Mouse (Mus musculus): ENCODE results near the gene Ptch1. TPM values are rescaled to one million over a fixed set of nuclear protein-coding genes. Genes with fewer than 3 reads are reported as not detected.

The Ptch1 gene
- polyA plus RNA-seq, 1 experiment from 2014 or later: 17.5 TPM

GRCm38 (mm10) chr13:63528852-63529251 is 44.5 kb downstream of the Ptch1 start:
- Histone ChIP-seq H3K27ac (replicated peaks) (peak overlapping the region; percentile 54), H3K27me3 (replicated peaks) (no peaks in the 10 kb centered on the region), H3K36me3 (peaks cover 58% of the 10 kb centered on the region), H3K4me1 (peaks cover 61% of the 10 kb centered on the region), H3K9me3 (replicated peaks) (no peaks in the 10 kb centered on the region), H3K4me3 (replicated peaks) (no peak overlapping the region), H3K9ac (replicated peaks) (no peak overlapping the region), H3K4me2 (no peak overlapping the region)
- 0% methylated on average over 2 of the region's 2 CpGs for WGBS
- ATAC-seq (ENCODE audit: low FRiP score): no peak

- H3K9me3 ChIP-seq (replicated peaks): no peaks in the 10 kb centered on the region
- no peaks in the 10 kb centered on the region for H3K27me3 ChIP-seq (replicated peaks)
- H3K4me2 ChIP-seq: no peak overlapping the region
- 0 out of 2 replicates have a peak overlapping the region, but pooled peaks have one; percentile 14 for H3K9ac ChIP-seq (replicated peaks)
- H3K27ac ChIP-seq (replicated peaks): peak overlapping the region; percentile 54
- ATAC-seq (ENCODE audit: low FRiP score): no peak
- H3K4me1 ChIP-seq: peaks cover 61% of the 10 kb centered on the region
- peaks cover 52% of the 10 kb centered on the region for H3K36me3 ChIP-seq
- H3K4me3 ChIP-seq (replicated peaks): no peak overlapping the region
- WGBS: 1% methylated on average over 5 of the region's 5 CpGs
Observed at GRCm38 (mm10) chr13:63528164-63528675, 45.2 kb downstream of the Ptch1 start.

GRCm38 (mm10) chr13:63525571-63526197 is 47.7 kb downstream of the Ptch1 start:
- 0 out of 2 replicates have a peak overlapping the region, but pooled peaks have one; percentile 61 for H3K27ac ChIP-seq (replicated peaks)
- no peak overlapping the region for H3K9ac ChIP-seq (replicated peaks)
- peaks cover 57% of the 10 kb centered on the region for H3K4me1 ChIP-seq
- no peaks in the 10 kb centered on the region for H3K9me3 ChIP-seq (replicated peaks)
- H3K4me2 ChIP-seq: no peak overlapping the region
- no peaks in the 10 kb centered on the region for H3K27me3 ChIP-seq (replicated peaks)
- no peak overlapping the region for H3K4me3 ChIP-seq (replicated peaks)
- WGBS: 21% methylated on average over 11 of the region's 11 CpGs
- no peak; the same call in 1 of the 2 replicates for ATAC-seq (ENCODE audit: low FRiP score)
- H3K36me3 ChIP-seq: peaks cover 50% of the 10 kb centered on the region

- ATAC-seq (ENCODE audit: low FRiP score): 0 out of 2 replicates have a peak, but pooled peaks have one; percentile 16
- H3K4me1 ChIP-seq: peaks cover 51% of the 10 kb centered on the region
- 28% methylated on average over 25 of the region's 25 CpGs for WGBS
- H3K36me3 ChIP-seq: peaks cover 53% of the 10 kb centered on the region
- H3K4me2 ChIP-seq: no peak overlapping the region
- peak overlapping the region; percentile 61 for H3K27ac ChIP-seq (replicated peaks)
- H3K9ac ChIP-seq (replicated peaks): no peak overlapping the region
- H3K27me3 ChIP-seq (replicated peaks): no peaks in the 10 kb centered on the region
- no peak overlapping the region for H3K4me3 ChIP-seq (replicated peaks)
- H3K9me3 ChIP-seq (replicated peaks): no peaks in the 10 kb centered on the region
Observed at GRCm38 (mm10) chr13:63524608-63525570, 48.5 kb downstream of the Ptch1 start.

- Histone ChIP-seq H3K4me3 (replicated peaks) (no peak overlapping the region), H3K4me1 (peaks cover 46% of the 10 kb centered on the region), H3K9me3 (replicated peaks) (no peaks in the 10 kb centered on the region), H3K4me2 (no peak overlapping the region), H3K36me3 (peaks cover 62% of the 10 kb centered on the region), H3K9ac (replicated peaks) (no peak overlapping the region), H3K27ac (replicated peaks) (0 out of 2 replicates have a peak overlapping the region, but pooled peaks have one; percentile 19), H3K27me3 (replicated peaks) (no peaks in the 10 kb centered on the region)
- ATAC-seq (ENCODE audit: low FRiP score): no peak
- 30% methylated on average over 2 of the region's 2 CpGs for WGBS
Observed at GRCm38 (mm10) chr13:63524061-63524460, 49.3 kb downstream of the Ptch1 start.

- H3K27ac ChIP-seq (replicated peaks): no peak overlapping the region
- no peak for ATAC-seq (ENCODE audit: low FRiP score)
- H3K36me3 ChIP-seq: peaks cover 72% of the 10 kb centered on the region
- H3K4me1 ChIP-seq: peaks cover 34% of the 10 kb centered on the region
- no peak overlapping the region for H3K4me2 ChIP-seq
- H3K4me3 ChIP-seq (replicated peaks): no peak overlapping the region
- no peak overlapping the region for H3K9ac ChIP-seq (replicated peaks)
- H3K27me3 ChIP-seq (replicated peaks): no peaks in the 10 kb centered on the region
- 56% methylated on average over 10 of the region's 10 CpGs for WGBS
- no peaks in the 10 kb centered on the region for H3K9me3 ChIP-seq (replicated peaks)
Observed at GRCm38 (mm10) chr13:63522832-63523231, 50.6 kb downstream of the Ptch1 start.

- Histone ChIP-seq H3K4me1 (peaks cover 9% of the 10 kb centered on the region), H3K9me3 (replicated peaks) (no peaks in the 10 kb centered on the region), H3K27ac (replicated peaks) (no peak overlapping the region), H3K4me3 (replicated peaks) (no peak overlapping the region), H3K27me3 (replicated peaks) (no peaks in the 10 kb centered on the region), H3K9ac (replicated peaks) (no peak overlapping the region), H3K36me3 (peaks cover 79% of the 10 kb centered on the region), H3K4me2 (no peak overlapping the region)
- 91% methylated on average over 6 of the region's 6 CpGs for WGBS
- no peak for ATAC-seq (ENCODE audit: low FRiP score)
Observed at GRCm38 (mm10) chr13:63520110-63520509, 53.3 kb downstream of the Ptch1 start.

- peaks cover 13% of the 10 kb centered on the region for H3K4me1 ChIP-seq
- no peaks in the 10 kb centered on the region for H3K27me3 ChIP-seq (replicated peaks)
- no peak overlapping the region for H3K4me3 ChIP-seq (replicated peaks)
- no peak overlapping the region for H3K4me2 ChIP-seq
- no peak overlapping the region for H3K27ac ChIP-seq (replicated peaks)
- ATAC-seq (ENCODE audit: low FRiP score): no peak
- no peaks in the 10 kb centered on the region for H3K9me3 ChIP-seq (replicated peaks)
- WGBS: 74% methylated on average over 2 of the region's 2 CpGs
- H3K9ac ChIP-seq (replicated peaks): no peak overlapping the region
- peaks cover 73% of the 10 kb centered on the region for H3K36me3 ChIP-seq
Observed at GRCm38 (mm10) chr13:63516535-63516934, 56.9 kb downstream of the Ptch1 start.

- no peak overlapping the region for H3K27ac ChIP-seq (replicated peaks)
- no peak overlapping the region for H3K9ac ChIP-seq (replicated peaks)
- no peaks in the 10 kb centered on the region for H3K27me3 ChIP-seq (replicated peaks)
- H3K9me3 ChIP-seq (replicated peaks): no peaks in the 10 kb centered on the region
- 46% methylated on average over 5 of the region's 5 CpGs for WGBS
- ATAC-seq (ENCODE audit: low FRiP score): no peak
- H3K4me2 ChIP-seq: no peak overlapping the region
- peaks cover 13% of the 10 kb centered on the region for H3K4me1 ChIP-seq
- H3K4me3 ChIP-seq (replicated peaks): no peak overlapping the region
- H3K36me3 ChIP-seq: peaks cover 78% of the 10 kb centered on the region
Observed at GRCm38 (mm10) chr13:63515542-63515941, 57.9 kb downstream of the Ptch1 start.

- Histone ChIP-seq H3K27me3 (replicated peaks) (no peaks in the 10 kb centered on the region), H3K36me3 (peaks cover 77% of the 10 kb centered on the region), H3K4me1 (peaks cover 13% of the 10 kb centered on the region), H3K9ac (replicated peaks) (no peak overlapping the region), H3K27ac (replicated peaks) (no peak overlapping the region), H3K4me3 (replicated peaks) (no peak overlapping the region), H3K4me2 (no peak overlapping the region), H3K9me3 (replicated peaks) (no peaks in the 10 kb centered on the region)
- WGBS: 20% methylated on average over 8 of the region's 8 CpGs
- ATAC-seq (ENCODE audit: low FRiP score): no peak
Observed at GRCm38 (mm10) chr13:63514931-63515360, 58.5 kb downstream of the Ptch1 start.

GRCm38 (mm10) chr13:63513374-63514098 is 59.9 kb downstream of the Ptch1 start:
- 41% methylated on average over 26 of the region's 26 CpGs for WGBS
- H3K4me3 ChIP-seq (replicated peaks): no peak overlapping the region
- no peaks in the 10 kb centered on the region for H3K27me3 ChIP-seq (replicated peaks)
- no peak overlapping the region for H3K4me2 ChIP-seq
- peak overlapping the region; percentile 35; the same call in 1 of the 2 replicates for H3K27ac ChIP-seq (replicated peaks)
- peaks cover 13% of the 10 kb centered on the region for H3K4me1 ChIP-seq
- H3K9me3 ChIP-seq (replicated peaks): no peaks in the 10 kb centered on the region
- no peak for ATAC-seq (ENCODE audit: low FRiP score)
- no peak overlapping the region for H3K9ac ChIP-seq (replicated peaks)
- peaks cover 75% of the 10 kb centered on the region for H3K36me3 ChIP-seq
